Mouse (Mus musculus) E14TG2a.4 (cell line): ENCODE data around the gene Nup107.

Experiments
- CTCF ChIP-seq: conservative IDR thresholded peaks from 2 replicates; pipeline ENCODE4 v1.5.1; 2014; ENCODE audit warnings: low read length
- NANOG ChIP-seq: IDR thresholded peaks from 2 replicates; pipeline ENCODE4 v1.6.1; 2014; ENCODE audit warnings: borderline replicate concordance, low read length, mixed read lengths

DNA sequence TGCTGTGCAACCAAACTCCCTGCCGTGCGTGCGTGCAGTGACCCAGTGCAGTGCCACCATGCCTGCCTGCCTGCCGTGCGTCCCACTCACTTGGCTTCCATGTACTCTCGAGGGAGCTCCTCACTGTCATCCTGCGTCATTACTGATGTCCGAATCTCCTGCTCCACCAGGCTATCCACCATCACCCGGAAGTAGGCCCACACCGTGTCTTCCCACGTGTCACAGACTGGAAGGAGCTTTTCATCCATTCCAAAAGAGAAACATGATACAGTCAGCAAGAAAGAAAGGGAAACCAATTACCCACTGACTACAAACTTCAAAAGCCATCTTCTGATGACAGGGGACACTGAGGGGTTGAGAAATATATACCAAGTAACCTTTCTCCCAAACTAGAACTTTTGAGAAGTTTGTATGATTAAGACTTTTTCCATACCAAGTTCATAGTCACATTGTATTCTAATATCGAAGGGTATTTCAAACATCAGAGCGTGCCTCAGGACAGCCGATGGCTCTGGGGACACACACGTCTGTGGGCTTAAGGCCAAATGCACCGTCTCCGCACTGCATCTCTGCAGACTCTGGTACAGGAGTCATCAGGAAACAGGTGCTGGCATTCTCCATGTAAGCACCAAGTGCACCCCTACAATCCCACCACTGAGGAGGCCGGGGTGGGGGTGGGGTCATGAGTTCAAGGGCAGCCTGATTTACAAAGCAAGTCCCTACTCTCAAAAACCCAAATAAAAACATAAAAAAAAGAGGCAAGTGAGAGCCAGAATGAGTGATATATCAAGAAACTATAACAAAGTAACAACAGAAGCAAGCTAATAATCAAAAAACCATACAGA is 22.0 kb downstream of the Nup107 start:
- TF ChIP-seq CTCF (no peak), NANOG (no peak)
